Mouse (Mus musculus) neutrophil, adult 5-6 weeks (primary cell): ENCODE data around the gene Gli3. TPM values are rescaled to one million over a fixed set of nuclear protein-coding genes. Genes with fewer than 3 reads are reported as not detected.

Experiments used
- ATAC-seq: fragments of 151-379, 151-347 bp; 2 replicates; pipeline ENCODE4 v1.8.0; 2017; ENCODE audit warnings: mild to moderate bottlenecking, moderate TSS enrichment; ENCODE audit not compliant: insufficient number of reproducible peaks, poor library complexity, low FRiP score, severe bottlenecking; ENCODE audit errors: extremely low read depth
- total RNA-seq: library from RNA; stranded (forward); fragments of 200-1000 nt; gene quantifications from 2 replicates; pipeline ENCODE4 v1.2.3, GENCODE M21; 2017

Gli3 gene
- 0.12 TPM in 1 of 2 replicates, not detected in the other for total RNA-seq

GRCm38 (mm10) chr13:15462830-15463491 lies at the start of gene Gli3:
Gene Gli3, plus strand, starts transcription at chr13:15463235.
- no peak for ATAC-seq

GRCm38 (mm10) chr13:15421182-15421750 lies 41.8 kb upstream of the Gli3 start:
- ATAC-seq, result no peak

GRCm38 (mm10) chr13:15442002-15442401 lies 21.0 kb upstream of the Gli3 start:
- no peak for ATAC-seq

GRCm38 (mm10) chr13:15444312-15444711 lies 18.7 kb upstream of the Gli3 start:
- ATAC-seq, result no peak

- ATAC-seq, result no peak
These were observed 17.4 kb upstream of the Gli3 start for GRCm38 (mm10) chr13:15445591-15445990.

- no peak for ATAC-seq
These were observed 17.0 kb upstream of the Gli3 start for GRCm38 (mm10) chr13:15446004-15446403.

GRCm38 (mm10) chr13:15446782-15447564 lies 16.1 kb upstream of the Gli3 start:
- ATAC-seq, result no peak

GRCm38 (mm10) chr13:15450941-15451340 lies 12.1 kb upstream of the Gli3 start:
- no peak for ATAC-seq

- ATAC-seq, result no peak
These were observed 5.2 kb upstream of the Gli3 start for GRCm38 (mm10) chr13:15457841-15458240.

- ATAC-seq, result no peak
These were observed 1.1 kb upstream of the Gli3 start for GRCm38 (mm10) chr13:15461926-15462325.

GRCm38 (mm10) chr13:15463492-15464080 lies 551 bp downstream of the Gli3 start:
- no peak for ATAC-seq

GRCm38 (mm10) chr13:15464081-15464526 lies 1.1 kb downstream of the Gli3 start:
- ATAC-seq, result no peak

- ATAC-seq, result no peak
These were observed 1.8 kb downstream of the Gli3 start for GRCm38 (mm10) chr13:15464741-15465250.

GRCm38 (mm10) chr13:15466496-15466895 lies 3.5 kb downstream of the Gli3 start:
- no peak for ATAC-seq

GRCm38 (mm10) chr13:15467409-15467808 lies 4.4 kb downstream of the Gli3 start:
- ATAC-seq, result no peak

- ATAC-seq, result no peak
These were observed 5.4 kb downstream of the Gli3 start for GRCm38 (mm10) chr13:15468421-15468820.

- no peak for ATAC-seq
These were observed 7.0 kb downstream of the Gli3 start for GRCm38 (mm10) chr13:15470056-15470455.

GRCm38 (mm10) chr13:15472712-15473111 lies 9.7 kb downstream of the Gli3 start:
- no peak for ATAC-seq

- no peak for ATAC-seq
These were observed 11.4 kb downstream of the Gli3 start for GRCm38 (mm10) chr13:15474393-15474792.
